Mouse (Mus musculus) monocyte, adult 2 months (primary cell): ENCODE results near the gene Ngfr.
"Not testable (repeated sequence)": the region's sequence is repeated elsewhere in the genome, so short reads cannot be mapped to it uniquely, and the experiment has no call there.

Source experiments
- DNase-seq, 2 experiments: peaks; one replicate each; pipeline ENCODE4 v3.0.0; 2022; ENCODE audit warnings: low spot score in 2 of 2, low read depth in 1 of 2

The Ngfr gene

DNA sequence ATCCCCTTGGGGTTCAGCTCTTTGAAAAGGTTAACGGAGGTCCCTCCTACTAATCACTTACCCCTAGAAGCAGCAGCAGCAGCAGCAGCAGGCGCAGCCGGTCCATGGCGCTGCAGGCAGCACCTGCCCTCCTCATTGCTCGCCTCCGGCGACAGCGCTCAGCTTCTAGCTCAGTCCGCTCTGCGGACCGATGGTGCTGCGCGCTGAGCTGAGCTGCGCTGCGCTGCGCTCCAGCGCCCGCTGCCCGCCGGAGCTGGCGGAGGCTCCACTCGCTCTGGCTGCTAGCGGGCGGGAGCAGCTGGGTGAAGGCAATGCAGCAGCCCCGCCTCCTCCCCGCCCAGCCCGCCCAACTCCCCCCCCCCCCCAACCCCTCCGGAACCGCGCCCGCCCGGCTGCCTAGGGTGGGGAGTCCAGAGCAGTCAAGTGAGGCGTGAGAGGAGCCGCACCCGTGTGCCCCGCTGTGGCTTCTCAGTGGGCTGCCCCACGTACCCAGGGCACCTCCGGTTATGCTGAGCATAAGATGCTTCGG, at the start of gene Ngfr:
Ngfr (minus strand) TSS at position 313 of the 529 bp plus-strand sequence.
- no peak for DNase-seq

DNA sequence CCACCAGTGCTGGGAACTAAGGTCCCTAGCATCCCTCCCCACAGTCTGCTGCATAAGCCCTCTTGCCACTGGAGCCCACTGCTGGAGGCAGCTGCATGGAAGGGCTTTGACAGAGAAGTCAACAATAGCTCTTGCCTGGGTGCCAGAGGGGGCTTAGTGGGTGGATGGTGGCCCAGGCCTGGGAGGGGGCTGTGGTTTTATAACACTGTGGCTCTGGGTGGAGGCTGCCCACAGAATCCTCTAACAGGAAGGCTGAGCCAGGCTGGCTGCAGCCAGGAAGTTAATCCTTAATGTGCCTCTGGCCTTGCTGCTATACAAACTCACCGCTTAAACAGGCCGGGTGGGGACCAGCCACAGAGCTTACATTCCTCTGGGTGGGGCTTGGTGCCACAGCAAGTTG, 47.5 kb upstream of the Ngfr start:
- no peak for DNase-seq

DNA sequence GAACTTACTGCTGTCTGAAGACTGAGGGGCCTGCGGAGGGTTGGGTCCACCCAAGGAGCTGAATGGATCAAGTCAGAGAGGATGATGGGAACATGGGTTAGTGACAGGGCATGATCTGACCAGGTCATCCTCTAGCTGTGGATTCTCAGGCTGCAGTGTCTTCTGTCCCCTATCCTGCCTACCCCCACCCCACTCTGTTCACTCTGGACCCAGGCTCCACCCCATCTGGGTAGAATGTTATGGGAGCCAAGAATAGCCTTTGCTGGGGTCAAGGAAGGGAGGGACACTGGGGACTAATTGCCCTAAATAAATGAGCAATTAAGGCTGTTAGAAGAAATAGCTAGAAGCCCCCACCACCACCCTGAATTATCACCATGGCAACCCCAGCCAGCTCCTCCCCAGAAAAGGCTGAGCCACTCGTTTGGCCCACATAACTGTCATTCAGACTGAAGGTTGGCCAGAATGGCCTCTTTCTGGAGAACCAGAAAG, 46.0 kb upstream of the Ngfr start:
- DNase-seq, result no peak

- no peak for DNase-seq
Observed at GRCm38 (mm10) chr11:95632474-95632873, 44.9 kb upstream of the Ngfr start.

- no peak for DNase-seq
Observed at GRCm38 (mm10) chr11:95631301-95631700, 43.8 kb upstream of the Ngfr start.

DNA sequence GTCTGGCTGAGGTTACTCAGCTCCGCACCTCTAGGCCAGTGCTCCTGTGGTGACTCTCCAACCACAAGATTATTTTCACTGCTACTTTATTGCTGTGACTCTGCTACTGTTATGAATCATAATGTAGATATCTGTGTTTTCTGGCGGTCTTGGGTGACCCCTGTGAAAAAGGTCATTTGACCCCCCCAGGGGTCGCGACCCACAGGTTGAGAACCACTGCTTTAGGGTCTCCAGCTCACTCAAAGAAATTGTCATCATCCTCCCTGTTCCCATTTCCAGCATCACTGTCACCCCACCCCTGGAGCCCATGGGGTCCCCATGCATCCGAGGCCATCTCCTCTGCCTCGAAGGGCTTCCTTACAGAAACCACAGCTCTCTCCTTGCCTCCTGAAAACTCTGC, 43.0 kb upstream of the Ngfr start:
- DNase-seq, result no peak

GRCm38 (mm10) chr11:95622426-95622825, 34.9 kb upstream of the Ngfr start:
- DNase-seq, result no peak

GRCm38 (mm10) chr11:95621541-95622130, 34.1 kb upstream of the Ngfr start:
- no peak for DNase-seq

- DNase-seq, result no peak
Observed at GRCm38 (mm10) chr11:95621010-95621409, 33.5 kb upstream of the Ngfr start.

DNA sequence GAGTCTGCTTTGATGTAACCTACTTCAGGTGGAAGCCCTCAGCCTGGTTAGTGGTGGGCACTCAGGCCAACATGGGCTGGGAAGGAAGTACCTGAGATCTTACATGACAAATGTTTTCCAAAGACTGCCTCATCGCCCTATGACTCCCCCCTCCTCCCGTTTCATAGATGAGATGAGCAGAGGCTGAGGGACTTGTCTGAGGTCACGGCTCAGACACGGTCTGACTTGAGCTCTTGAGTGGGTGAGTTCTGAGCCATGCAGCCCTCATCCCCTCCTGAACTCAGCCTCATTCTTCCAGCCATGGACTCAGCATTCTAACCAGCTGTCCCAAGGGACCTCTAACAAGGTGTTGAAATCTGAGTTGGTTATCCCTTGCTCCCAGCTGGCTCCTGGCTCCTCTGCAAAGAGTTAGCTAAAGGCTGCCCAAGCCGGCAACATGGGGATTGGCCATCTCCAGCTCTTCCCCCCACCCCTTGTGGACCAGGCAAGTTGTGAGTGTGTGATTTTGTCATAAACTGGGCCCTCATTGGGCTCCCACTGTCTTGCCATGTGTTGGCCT, 32.4 kb upstream of the Ngfr start:
- DNase-seq, result no peak

GRCm38 (mm10) chr11:95619081-95619480, 31.5 kb upstream of the Ngfr start:
- DNase-seq, result no peak

DNA sequence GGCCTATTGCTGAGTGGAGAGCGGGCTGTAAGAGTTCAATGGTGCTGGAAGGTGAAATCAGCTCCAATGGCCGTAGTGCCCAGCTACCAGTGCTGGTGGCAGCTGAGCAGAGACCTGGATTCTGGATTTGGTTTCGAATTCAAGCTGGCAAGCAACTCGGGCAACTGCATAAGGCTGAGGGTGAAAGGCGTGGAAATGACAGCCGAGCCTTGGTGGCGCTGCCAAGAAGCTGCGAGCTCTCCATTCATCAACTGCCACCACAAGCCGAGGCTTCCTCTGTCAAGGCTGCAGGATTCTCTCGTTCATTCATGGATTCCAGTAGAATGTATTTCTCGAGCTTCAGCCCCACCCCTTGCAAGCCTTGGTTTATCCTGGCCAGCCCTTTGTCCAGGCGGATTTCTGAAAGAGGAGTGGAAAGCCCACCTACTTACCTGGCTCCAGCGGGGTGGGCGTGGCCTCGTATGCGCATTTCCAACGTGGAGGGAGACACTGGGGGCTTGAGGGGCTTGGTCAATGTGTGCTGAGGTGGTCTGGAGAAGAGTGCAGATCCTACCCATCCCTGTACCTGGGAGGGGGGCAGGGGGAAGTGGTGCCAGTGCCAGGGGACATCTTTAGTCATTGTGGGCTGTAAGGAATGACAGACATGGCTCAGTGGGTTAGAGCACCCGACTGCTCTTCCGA, 30.4 kb upstream of the Ngfr start:
- DNase-seq, result no peak

GRCm38 (mm10) chr11:95614739-95615138, 27.2 kb upstream of the Ngfr start:
- DNase-seq, result no peak

GRCm38 (mm10) chr11:95611283-95611682, 23.7 kb upstream of the Ngfr start:
- no peak for DNase-seq

- no peak for DNase-seq
Observed at GRCm38 (mm10) chr11:95610391-95610902, 22.9 kb upstream of the Ngfr start.

DNA sequence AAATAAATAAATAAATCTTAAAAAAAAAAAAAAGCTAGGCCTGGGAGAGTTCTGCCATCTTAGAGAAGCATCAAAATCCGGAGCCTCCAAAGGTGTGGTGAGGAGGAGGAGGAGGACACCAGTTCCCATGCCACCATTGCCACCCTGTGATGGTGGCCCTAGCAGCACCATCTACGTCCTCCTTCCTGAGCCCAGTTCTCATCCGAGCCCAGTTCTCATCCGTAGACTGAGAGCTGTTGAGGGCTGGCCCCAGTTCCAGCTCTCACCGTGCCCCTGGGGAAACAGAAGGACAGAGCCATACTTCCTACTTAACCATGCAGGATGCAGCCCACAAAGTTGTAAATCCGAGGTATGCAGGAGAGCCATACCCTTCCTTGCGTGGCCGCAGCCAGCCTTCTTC, 22.4 kb upstream of the Ngfr start:
- no peak for DNase-seq

DNA sequence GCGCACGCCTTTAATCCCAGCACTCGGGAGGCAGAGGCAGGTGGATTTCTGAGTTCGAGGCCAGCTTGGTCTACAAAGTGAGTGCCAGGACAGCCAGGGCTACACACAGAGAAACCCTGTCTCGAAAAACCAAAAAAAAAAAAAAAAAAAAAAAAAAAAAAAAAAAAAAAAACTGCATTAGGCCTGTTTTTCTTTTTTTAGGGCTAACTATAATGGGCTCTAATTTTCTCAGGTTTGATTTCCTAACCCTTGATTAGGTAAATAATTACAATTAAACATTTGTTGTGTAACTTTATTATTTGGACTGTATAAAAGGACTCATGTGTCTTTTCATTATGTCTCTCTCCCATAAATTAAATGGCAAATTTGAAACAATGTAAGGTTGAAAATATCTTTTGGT, 19.8 kb upstream of the Ngfr start:
- DNase-seq, result not testable (repeated sequence)

DNA sequence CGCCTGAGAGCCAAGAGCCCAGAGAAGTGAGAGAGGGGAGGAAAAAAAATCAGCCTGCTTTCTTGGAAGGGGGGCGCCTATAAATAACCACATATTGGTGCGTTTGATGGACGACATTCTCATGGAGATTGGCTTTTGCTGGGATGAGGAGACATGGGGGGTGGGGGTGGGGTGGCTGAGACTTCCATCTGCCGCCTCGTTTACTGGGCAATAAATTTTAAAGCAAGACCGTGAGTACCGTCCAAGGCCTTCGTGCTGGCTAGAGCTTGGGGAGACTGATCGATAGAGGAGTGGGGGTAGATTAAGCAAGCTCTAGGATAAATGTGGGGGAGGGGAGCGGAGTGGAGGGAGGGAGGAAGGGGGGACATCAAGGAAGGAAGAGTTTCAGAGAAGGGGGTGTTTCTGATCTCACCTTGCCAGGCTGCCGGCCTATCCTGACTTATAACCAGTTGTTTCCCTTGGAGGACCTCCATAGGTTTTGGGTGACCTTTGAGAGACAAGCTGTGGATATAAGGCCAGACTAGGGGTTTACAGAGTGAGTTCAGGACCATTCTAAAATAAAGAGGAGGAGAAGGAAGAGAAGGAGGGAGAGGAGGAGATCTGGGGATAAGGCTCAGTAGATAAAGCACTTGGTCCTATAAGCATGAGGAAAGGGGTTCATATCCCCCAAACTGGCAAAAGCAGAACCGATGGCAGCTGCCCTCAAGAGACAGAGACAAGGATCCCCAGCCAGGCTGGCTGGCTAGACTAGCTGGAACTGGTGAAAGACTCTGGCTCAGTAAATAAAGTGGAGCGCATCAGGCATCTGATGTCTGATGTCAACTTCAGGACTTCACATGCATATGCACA, 10.9 kb upstream of the Ngfr start:
- DNase-seq, result no peak

- DNase-seq, result no peak
Observed at GRCm38 (mm10) chr11:95597741-95598140, 10.2 kb upstream of the Ngfr start.

- DNase-seq, result no peak
Observed at GRCm38 (mm10) chr11:95596704-95597103, 9.2 kb upstream of the Ngfr start.

DNA sequence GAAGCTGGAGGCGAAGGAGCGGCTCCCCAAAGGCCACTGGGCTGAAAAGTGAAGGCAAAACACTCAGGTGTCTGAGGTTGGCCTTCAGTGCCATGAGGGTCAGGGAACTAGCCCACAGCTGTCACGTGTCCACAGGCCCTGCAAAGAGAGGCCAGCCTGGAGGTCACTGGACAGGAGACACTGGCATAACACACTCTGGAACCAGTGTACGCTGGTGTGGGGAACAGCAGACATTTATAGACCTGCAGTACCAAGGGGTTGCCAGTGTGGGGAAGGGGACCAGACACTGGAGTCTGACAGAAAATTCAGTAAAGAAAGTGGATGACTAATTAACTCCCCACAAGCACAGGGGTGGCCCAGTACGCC, 8.6 kb upstream of the Ngfr start:
- no peak for DNase-seq
